Mouse (Mus musculus): ENCODE data around the gene Acp7. TPM values are rescaled to one million over a fixed set of nuclear protein-coding genes. Genes with fewer than 3 reads are reported as not detected.
"Not testable (repeated sequence)": the region's sequence is repeated elsewhere in the genome, so short reads cannot be mapped to it uniquely, and the experiment has no call there.

Gene Acp7
- polyA plus RNA-seq, 1 experiment from 2014 or later, result not detected

GRCm38 (mm10) chr7:28647016-28647415, 15.9 kb upstream of the Acp7 start:
- no peak overlapping the region for H3K4me2 ChIP-seq
- 51% methylated on average over 7 of the region's 7 CpGs for WGBS
- H3K9ac ChIP-seq, result no peak overlapping the region
- no peaks in the 10 kb centered on the region for H3K9me3 ChIP-seq
- no peak overlapping the region for H3K27ac ChIP-seq
- no peak for ATAC-seq (ENCODE audit: insufficient number of reproducible peaks, insufficient read depth, low FRiP score, low TSS enrichment, low read depth)
- no peaks in the 10 kb centered on the region for H3K4me1 ChIP-seq
- H3K27me3 ChIP-seq, result no peaks in the 10 kb centered on the region
- H3K4me3 ChIP-seq, result no peak overlapping the region
- H3K36me3 ChIP-seq, result no peaks in the 10 kb centered on the region

- no peaks in the 10 kb centered on the region for H3K9me3 ChIP-seq
- no peak overlapping the region for H3K4me2 ChIP-seq
- H3K4me1 ChIP-seq, result no peaks in the 10 kb centered on the region
- peak; percentile 3; the same call in 1 of the 2 replicates for ATAC-seq (ENCODE audit: insufficient number of reproducible peaks, insufficient read depth, low FRiP score, low TSS enrichment, low read depth)
- no peak overlapping the region for H3K27ac ChIP-seq
- H3K9ac ChIP-seq, result no peak overlapping the region
- 88% methylated on average over 2 of the region's 2 CpGs for WGBS
- no peaks in the 10 kb centered on the region for H3K36me3 ChIP-seq
- no peak overlapping the region for H3K4me3 ChIP-seq
- no peaks in the 10 kb centered on the region for H3K27me3 ChIP-seq
These were observed 14.9 kb upstream of the Acp7 start for GRCm38 (mm10) chr7:28645947-28646475.

GRCm38 (mm10) chr7:28645366-28645765, 14.2 kb upstream of the Acp7 start:
- Histone ChIP-seq H3K27ac (no peak overlapping the region), H3K9me3 (no peaks in the 10 kb centered on the region), H3K4me3 (no peak overlapping the region), H3K4me2 (no peak overlapping the region), H3K9ac (no peak overlapping the region), H3K27me3 (no peaks in the 10 kb centered on the region), H3K36me3 (no peaks in the 10 kb centered on the region), H3K4me1 (no peaks in the 10 kb centered on the region)
- ATAC-seq (ENCODE audit: insufficient number of reproducible peaks, insufficient read depth, low FRiP score, low TSS enrichment, low read depth), result no peak
- WGBS, result 60% methylated on average over 6 of the region's 6 CpGs

GRCm38 (mm10) chr7:28641546-28641945, 10.4 kb upstream of the Acp7 start:
- Histone ChIP-seq H3K4me3 (no peak overlapping the region), H3K36me3 (no peaks in the 10 kb centered on the region), H3K9me3 (no peaks in the 10 kb centered on the region), H3K9ac (no peak overlapping the region), H3K4me2 (no peak overlapping the region), H3K27ac (no peak overlapping the region), H3K27me3 (no peaks in the 10 kb centered on the region), H3K4me1 (peaks cover 3% of the 10 kb centered on the region; the same call in 1 of the 2 replicates)
- WGBS, result 66% methylated on average over 8 of the region's 8 CpGs
- ATAC-seq (ENCODE audit: insufficient number of reproducible peaks, insufficient read depth, low FRiP score, low TSS enrichment, low read depth), result no peak

GRCm38 (mm10) chr7:28637511-28637910, 6.4 kb upstream of the Acp7 start:
- Histone ChIP-seq H3K4me2 (no peak overlapping the region), H3K27me3 (peaks cover 4% of the 10 kb centered on the region), H3K27ac (no peak overlapping the region), H3K9me3 (no peaks in the 10 kb centered on the region), H3K4me3 (no peak overlapping the region), H3K4me1 (peaks cover 3% of the 10 kb centered on the region; the same call in 1 of the 2 replicates), H3K9ac (no peak overlapping the region), H3K36me3 (no peaks in the 10 kb centered on the region)
- WGBS, result 21% methylated on average over 8 of the region's 8 CpGs
- no peak for ATAC-seq (ENCODE audit: insufficient number of reproducible peaks, insufficient read depth, low FRiP score, low TSS enrichment, low read depth)

GRCm38 (mm10) chr7:28634128-28634527, 3.0 kb upstream of the Acp7 start:
- H3K27me3 ChIP-seq, result peaks cover 35% of the 10 kb centered on the region
- H3K9ac ChIP-seq, result no peak overlapping the region
- no peak overlapping the region for H3K4me2 ChIP-seq
- no peaks in the 10 kb centered on the region for H3K36me3 ChIP-seq
- 42% methylated on average over 4 of the region's 4 CpGs for WGBS
- H3K9me3 ChIP-seq, result no peaks in the 10 kb centered on the region
- H3K4me3 ChIP-seq, result no peak overlapping the region
- no peak overlapping the region for H3K27ac ChIP-seq
- H3K4me1 ChIP-seq, result peaks cover 20% of the 10 kb centered on the region
- no peak for ATAC-seq (ENCODE audit: insufficient number of reproducible peaks, insufficient read depth, low FRiP score, low TSS enrichment, low read depth)

- no peaks in the 10 kb centered on the region for H3K36me3 ChIP-seq
- no peak overlapping the region for H3K4me2 ChIP-seq
- no peaks in the 10 kb centered on the region for H3K9me3 ChIP-seq
- no peak overlapping the region for H3K4me3 ChIP-seq
- H3K27ac ChIP-seq, result no peak overlapping the region
- 68% methylated on average over 5 of the region's 5 CpGs for WGBS
- no peak overlapping the region for H3K9ac ChIP-seq
- H3K4me1 ChIP-seq, result 0 out of 2 replicates have a peak, but pooled peaks cover 4% of the 10 kb centered on the region
- ATAC-seq (ENCODE audit: insufficient number of reproducible peaks, insufficient read depth, low FRiP score, low TSS enrichment, low read depth), result no peak
- H3K27me3 ChIP-seq, result peaks cover 20% of the 10 kb centered on the region
These were observed 6.3 kb downstream of the Acp7 start for GRCm38 (mm10) chr7:28624791-28625190.

GRCm38 (mm10) chr7:28619098-28619715, 11.9 kb downstream of the Acp7 start:
- Histone ChIP-seq H3K36me3 (no peaks in the 10 kb centered on the region), H3K4me3 (no peak overlapping the region), H3K27ac (no peak overlapping the region), H3K27me3 (no peaks in the 10 kb centered on the region), H3K4me2 (no peak overlapping the region), H3K4me1 (no peaks in the 10 kb centered on the region), H3K9ac (no peak overlapping the region), H3K9me3 (no peaks in the 10 kb centered on the region)
- ATAC-seq (ENCODE audit: insufficient number of reproducible peaks, insufficient read depth, low FRiP score, low TSS enrichment, low read depth), result no peak
- 42% methylated on average over 9 of the region's 9 CpGs for WGBS

- H3K36me3 ChIP-seq, result no peaks in the 10 kb centered on the region
- H3K9me3 ChIP-seq, result no peaks in the 10 kb centered on the region
- H3K27ac ChIP-seq, result no peak overlapping the region
- H3K4me2 ChIP-seq, result no peak overlapping the region
- H3K4me1 ChIP-seq, result no peaks in the 10 kb centered on the region
- no peak for ATAC-seq (ENCODE audit: insufficient number of reproducible peaks, insufficient read depth, low FRiP score, low TSS enrichment, low read depth)
- no peak overlapping the region for H3K4me3 ChIP-seq
- no peak overlapping the region for H3K9ac ChIP-seq
- H3K27me3 ChIP-seq, result no peaks in the 10 kb centered on the region
- WGBS, result 91% methylated on average over 8 of the region's 8 CpGs
These were observed 25.2 kb downstream of the Acp7 start for GRCm38 (mm10) chr7:28605951-28606350.

- not testable (repeated sequence) for H3K36me3 ChIP-seq; ATAC-seq (ENCODE audit: insufficient number of reproducible peaks, insufficient read depth, low FRiP score, low TSS enrichment, low read depth); H3K9ac ChIP-seq; H3K27ac ChIP-seq; H3K4me1 ChIP-seq; H3K9me3 ChIP-seq; H3K4me2 ChIP-seq; H3K4me3 ChIP-seq; H3K27me3 ChIP-seq
- 80% methylated on average over 2 of the region's 2 CpGs for whole genome bisulfite sequencing
These were observed 27.3 kb downstream of the Acp7 start for GRCm38 (mm10) chr7:28603788-28604187.

GRCm38 (mm10) chr7:28603136-28603535, 28.0 kb downstream of the Acp7 start:
- H3K27me3 ChIP-seq, result no peaks in the 10 kb centered on the region
- no peaks in the 10 kb centered on the region for H3K9me3 ChIP-seq
- H3K36me3 ChIP-seq, result no peaks in the 10 kb centered on the region
- H3K27ac ChIP-seq, result no peak overlapping the region
- ATAC-seq (ENCODE audit: insufficient number of reproducible peaks, insufficient read depth, low FRiP score, low TSS enrichment, low read depth), result no peak
- no peak overlapping the region for H3K4me3 ChIP-seq
- 77% methylated on average over 5 of the region's 5 CpGs for WGBS
- no peaks in the 10 kb centered on the region for H3K4me1 ChIP-seq
- no peak overlapping the region for H3K9ac ChIP-seq
- no peak overlapping the region for H3K4me2 ChIP-seq

- Histone ChIP-seq H3K4me1 (peaks cover 9% of the 10 kb centered on the region), H3K27me3 (no peaks in the 10 kb centered on the region), H3K9me3 (no peaks in the 10 kb centered on the region), H3K4me3 (no peak overlapping the region), H3K27ac (no peak overlapping the region), H3K4me2 (no peak overlapping the region), H3K36me3 (no peaks in the 10 kb centered on the region), H3K9ac (no peak overlapping the region)
- 25% methylated on average over 7 of the region's 7 CpGs for WGBS
- no peak for ATAC-seq (ENCODE audit: insufficient number of reproducible peaks, insufficient read depth, low FRiP score, low TSS enrichment, low read depth)
These were observed 29.5 kb downstream of the Acp7 start for GRCm38 (mm10) chr7:28601668-28602067.
